Mouse (Mus musculus): ENCODE results near the gene Vwa1. TPM values are rescaled to one million over a fixed set of nuclear protein-coding genes. Genes with fewer than 3 reads are reported as not detected.
"Not testable (repeated sequence)": the region's sequence is repeated elsewhere in the genome, so short reads cannot be mapped to it uniquely, and the experiment has no call there.

The Vwa1 gene
- total RNA-seq, 1 experiment from 2014 or later, result 3.7 TPM

- no peak for DNase-seq
Measured at GRCm38 (mm10) chr4:155745136-155745535, 29.4 kb downstream of the Vwa1 start.

GRCm38 (mm10) chr4:155744474-155744873 lies 30.0 kb downstream of the Vwa1 start:
- no peak for DNase-seq

- DNase-seq, result no peak
Measured at GRCm38 (mm10) chr4:155742684-155743083, 31.8 kb downstream of the Vwa1 start.

GRCm38 (mm10) chr4:155740681-155741080 lies 33.8 kb downstream of the Vwa1 start:
- not testable (repeated sequence) for DNase-seq

GRCm38 (mm10) chr4:155739741-155740636 lies 34.5 kb downstream of the Vwa1 start:
- peak; percentile 26 for DNase-seq

- no peak for DNase-seq
Measured at GRCm38 (mm10) chr4:155739152-155739551, 35.3 kb downstream of the Vwa1 start.

- DNase-seq, result no peak
Measured at GRCm38 (mm10) chr4:155738262-155738661, 36.2 kb downstream of the Vwa1 start.

- no peak for DNase-seq
Measured at GRCm38 (mm10) chr4:155736421-155736820, 38.1 kb downstream of the Vwa1 start.

- no peak for DNase-seq
Measured at GRCm38 (mm10) chr4:155735788-155736187, 38.7 kb downstream of the Vwa1 start.

GRCm38 (mm10) chr4:155734951-155735702 lies 39.4 kb downstream of the Vwa1 start:
- DNase-seq, result peak; percentile 63

- DNase-seq, result peak; percentile 92
Measured at GRCm38 (mm10) chr4:155734350-155734941, 40.1 kb downstream of the Vwa1 start, which contains the start of gene Tmem240. TSS of gene Tmem240 (plus strand) at chr4:155734800.

GRCm38 (mm10) chr4:155733267-155733666 lies 41.2 kb downstream of the Vwa1 start:
- peak; percentile 20 for DNase-seq

GRCm38 (mm10) chr4:155727993-155728392 lies 46.5 kb downstream of the Vwa1 start:
- no peak for DNase-seq

- no peak for DNase-seq
Measured at GRCm38 (mm10) chr4:155721668-155722083, 52.8 kb downstream of the Vwa1 start.

Small RNAs within 50 kb of the gene (microRNA-seq; reads per million reads assigned to microRNA genes)
- 0 reads per million in 2 experiments for gene Gm27743

Other genes with a start within 250 kb of the Vwa1 start
- 294 and 306 TPM in 2 replicates for gene Nadk, start 212.3 kb downstream of the Vwa1 start, total RNA-seq (2021)
- 36.8 and 52.0 TPM in 2 replicates for gene Slc35e2, start 173.3 kb downstream of the Vwa1 start, total RNA-seq (2021)
- 50.9 and 68.4 TPM in 2 replicates for gene Cdk11b, start 149.8 kb downstream of the Vwa1 start, total RNA-seq (2021)
- not detected in 2 replicates for gene Gm10563, start 129.3 kb downstream of the Vwa1 start, total RNA-seq (2021)
- gene Mmp23, start 121.3 kb downstream of the Vwa1 start, total RNA-seq (2021), result 3.7 and 4.2 TPM in 2 replicates
- gene Mib2, start 105.5 kb downstream of the Vwa1 start, total RNA-seq (2021), result 47.0 and 60.2 TPM in 2 replicates
- 50.8 and 67.4 TPM in 2 replicates for gene Fndc10, start 80.4 kb downstream of the Vwa1 start, total RNA-seq (2021)
- 100 and 123 TPM in 2 replicates for gene Ssu72, start 69.9 kb downstream of the Vwa1 start, total RNA-seq (2021)
- 0.86 and 1.6 TPM in 2 replicates for gene Tmem240, start 39.9 kb downstream of the Vwa1 start, total RNA-seq (2021)
- gene Atad3a, start 13.6 kb downstream of the Vwa1 start, total RNA-seq (2021), result 91.0 and 98.7 TPM in 2 replicates
- 0.79 and 1.2 TPM in 2 replicates for gene Tmem88b, start 11.2 kb upstream of the Vwa1 start, total RNA-seq (2021)
- gene Ankrd65, start 15.7 kb upstream of the Vwa1 start, total RNA-seq (2021), result not detected in 2 replicates
- 126 and 163 TPM in 2 replicates for gene Mrpl20, start 28.2 kb upstream of the Vwa1 start, total RNA-seq (2021)
- gene Ccnl2, start 37.8 kb upstream of the Vwa1 start, total RNA-seq (2021), result 150 and 170 TPM in 2 replicates
- gene Aurkaip1, start 56.6 kb upstream of the Vwa1 start, total RNA-seq (2021), result 135 and 160 TPM in 2 replicates
- gene Mxra8, start 65.0 kb upstream of the Vwa1 start, total RNA-seq (2021), result 38.1 and 50.3 TPM in 2 replicates
- gene Dvl1, start 72.7 kb upstream of the Vwa1 start, total RNA-seq (2021), result 63.2 and 64.6 TPM in 2 replicates
- gene Tas1r3, start 88.7 kb upstream of the Vwa1 start, total RNA-seq (2021), result 0.52 and 0.55 TPM in 2 replicates
- 13.8 and 23.0 TPM in 2 replicates for gene Cptp, start 94.7 kb upstream of the Vwa1 start, total RNA-seq (2021)
- gene Ints11, start 94.8 kb upstream of the Vwa1 start, total RNA-seq (2021), result 32.4 and 36.9 TPM in 2 replicates
- gene Pusl1, start 117.1 kb upstream of the Vwa1 start, total RNA-seq (2021), result 36.3 and 38.8 TPM in 2 replicates
- 23.6 and 27.1 TPM in 2 replicates for gene Acap3, start 117.1 kb upstream of the Vwa1 start, total RNA-seq (2021)
- 71.7 and 76.6 TPM in 2 replicates for gene Ube2j2, start 169.1 kb upstream of the Vwa1 start, total RNA-seq (2021)
- 70.6 and 77.9 TPM in 2 replicates for gene C1qtnf12, start 187.6 kb upstream of the Vwa1 start, total RNA-seq (2021)
- 6.6 and 9.7 TPM in 2 replicates for gene B3galt6, start 218.0 kb upstream of the Vwa1 start, total RNA-seq (2021)
- gene Sdf4, start 218.2 kb upstream of the Vwa1 start, total RNA-seq (2021), result 248 and 275 TPM in 2 replicates
- gene Tnfrsf4, start 239.1 kb upstream of the Vwa1 start, total RNA-seq (2021), result 1.5 TPM in 1 of 2 replicates, not detected in the other